Mouse (Mus musculus) MEL (cell line): Measurements from ENCODE around the gene Lsamp.

ENCODE experiments used
- BHLHE40 ChIP-seq: IDR thresholded peaks from 2 replicates; pipeline ENCODE4 v1.6.1; 2012; ENCODE audit warnings: low read depth, mild to moderate bottlenecking, inconsistent platforms, low read length, improper control_type of control experiment, borderline replicate concordance
- CTCF ChIP-seq, 3 experiments: IDR thresholded peaks in 2 of 3; conservative IDR thresholded peaks in 1 of 3; 2 replicates each; pipeline ENCODE4 v1.5.1; 2011 to 2012; ENCODE audit warnings: low read length in 3 of 3, low read depth in 2 of 3, mild to moderate bottlenecking in 2 of 3, improper control_type of control experiment in 1 of 3, inconsistent platforms in 1 of 3, mixed read lengths in 1 of 3, moderate library complexity in 1 of 3; ENCODE audit not compliant: control insufficient read depth in 1 of 3, insufficient read depth in 1 of 3, poor library complexity in 1 of 3, severe bottlenecking in 1 of 3
- E2F4 ChIP-seq: IDR thresholded peaks from 2 replicates; pipeline ENCODE4 v1.6.1; 2011; ENCODE audit warnings: low read depth, low read length, improper control_type of control experiment, borderline replicate concordance
- ELF1 ChIP-seq: IDR thresholded peaks from 2 replicates; pipeline ENCODE4 v1.6.1; 2014; ENCODE audit warnings: low read depth, mild to moderate bottlenecking, inconsistent platforms, low read length, improper control_type of control experiment, moderate library complexity
- ETS1 ChIP-seq: IDR thresholded peaks from 2 replicates; pipeline ENCODE4 v1.6.1; 2012; ENCODE audit warnings: low read depth, mild to moderate bottlenecking, inconsistent platforms, low read length, improper control_type of control experiment, moderate library complexity
- MXI1 ChIP-seq: IDR thresholded peaks from 2 replicates; pipeline ENCODE4 v1.6.1; 2011; ENCODE audit warnings: mild to moderate bottlenecking, low read depth, low read length, improper control_type of control experiment
- POLR2A ChIP-seq, 2 experiments: IDR thresholded peaks; 2 replicates each; pipeline ENCODE4 v1.6.1; 2011 to 2012; ENCODE audit warnings: low read length in 2 of 2, mild to moderate bottlenecking in 2 of 2, control low read depth in 1 of 2, improper control_type of control experiment in 1 of 2, low read depth in 1 of 2, moderate library complexity in 1 of 2; ENCODE audit not compliant: control insufficient read depth in 1 of 2, insufficient read depth in 1 of 2, poor library complexity in 1 of 2
- POLR2AphosphoS5 ChIP-seq: IDR thresholded peaks from 2 replicates; pipeline ENCODE4 v1.6.1; 2012; ENCODE audit warnings: low read depth, borderline replicate concordance, mild to moderate bottlenecking, inconsistent platforms, low read length, moderate library complexity, mixed read lengths
- USF1 ChIP-seq: IDR thresholded peaks from 2 replicates; pipeline ENCODE4 v1.6.1; 2014; ENCODE audit warnings: low read depth, mild to moderate bottlenecking, inconsistent platforms, low read length, improper control_type of control experiment, moderate library complexity
- ZKSCAN1 ChIP-seq: IDR thresholded peaks from 2 replicates; pipeline ENCODE4 v1.6.1; 2012; ENCODE audit warnings: low read depth, mild to moderate bottlenecking, inconsistent platforms, low read length, improper control_type of control experiment, moderate library complexity

- TF ChIP-seq E2F4 (no peak), POLR2A (IDR thresholded peaks at IDR 0.05; ENCODE audit: control insufficient read depth in 1 of 2, insufficient read depth in 1 of 2, low read depth in 1 of 2, low read length in 2 of 2, poor library complexity in 1 of 2) (no peak), CTCF (IDR thresholded peaks at IDR 0.05 in 2 of 3, conservative IDR thresholded peaks at IDR 0.05 in 1 of 3; ENCODE audit: control insufficient read depth in 1 of 3, insufficient read depth in 1 of 3, low read depth in 2 of 3, low read length in 3 of 3, poor library complexity in 1 of 3, severe bottlenecking in 1 of 3) (no peak), USF1 (no peak), ZKSCAN1 (no peak), BHLHE40 (no peak), ETS1 (no peak), ELF1 (no peak), POLR2AphosphoS5 (no peak), MXI1 (no peak)
These were observed 250.2 kb downstream of the Lsamp start for GRCm38 (mm10) chr16:40234151-40234895.
